22 mouse cellular contexts compared by ENCODE assay signal in the genomic region with DNA sequence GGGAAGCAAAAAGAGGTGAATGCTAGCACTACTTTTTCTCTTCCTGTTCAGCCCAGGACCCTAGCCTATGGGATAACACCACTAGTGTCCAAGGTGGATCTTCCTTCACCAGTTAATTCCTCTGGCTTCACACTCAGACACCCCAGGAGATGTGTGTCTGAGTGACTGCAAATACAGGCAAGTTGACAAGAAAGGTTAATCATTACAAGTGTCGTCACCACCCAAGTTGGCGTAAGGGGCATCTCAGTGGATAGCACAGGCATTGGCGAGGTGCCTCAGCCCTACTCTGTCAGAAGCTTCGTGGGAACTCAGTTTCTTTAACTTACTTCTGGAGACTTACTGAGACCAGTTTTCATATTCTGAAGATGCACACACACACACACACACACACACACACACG.
"Had no signal": no experiment of that assay in that cellular context is flagged by ENCODE, and none has a peak within 500 bp of the region (broad histone marks: within the 10 kb centered on the region; RNA-seq: fewer than 3 reads in every experiment).

No protein-coding gene starts in this region.

- H3K4me2 ChIP-seq: liver, embryonic 12.5 days; liver, embryonic 15.5 days; lung, embryonic 15.5 days; midbrain, embryonic 13.5 days; neural tube, embryonic 13.5 days; stomach, embryonic 15.5 days had no signal

- H3K9me3 ChIP-seq: liver, embryonic 12.5 days; liver, embryonic 15.5 days; lung, embryonic 15.5 days; midbrain, embryonic 10.5 days; midbrain, embryonic 13.5 days; neural tube, embryonic 13.5 days; stomach, embryonic 15.5 days had no signal

- H3K27me3 ChIP-seq: liver, embryonic 12.5 days; liver, embryonic 15.5 days; lung, embryonic 15.5 days; megakaryocyte, embryonic 14.5 days; midbrain, embryonic 13.5 days; neural tube, embryonic 13.5 days; stomach, embryonic 15.5 days had no signal

- H3K4me1 ChIP-seq: liver, embryonic 12.5 days; liver, embryonic 15.5 days; lung, embryonic 15.5 days; megakaryocyte, embryonic 14.5 days; stomach, embryonic 15.5 days had no signal

- H3K36me3 ChIP-seq: liver, embryonic 12.5 days; liver, embryonic 15.5 days; lung, embryonic 15.5 days; midbrain, embryonic 10.5 days; midbrain, embryonic 13.5 days; neural tube, embryonic 13.5 days; stomach, embryonic 15.5 days had no signal

- H3K9ac ChIP-seq: liver, embryonic 12.5 days; liver, embryonic 15.5 days; lung, embryonic 15.5 days; midbrain, embryonic 13.5 days; neural tube, embryonic 13.5 days; stomach, embryonic 15.5 days had no signal

- H3K4me3 ChIP-seq: layer of hippocampus, adult 2 months; left cerebral cortex, adult 2 months; liver, embryonic 12.5 days; liver, embryonic 15.5 days; lung, embryonic 15.5 days; megakaryocyte, embryonic 14.5 days; midbrain, embryonic 10.5 days; midbrain, embryonic 13.5 days; myocyte; neural tube, embryonic 13.5 days; stomach, embryonic 15.5 days had no signal

- ATAC-seq: intestine, postnatal 0 days; liver, embryonic 12.5 days; midbrain, embryonic 13.5 days; midbrain, embryonic 16.5 days had no signal

- H3K27ac ChIP-seq: layer of hippocampus, adult 2 months; left cerebral cortex, adult 2 months; liver, embryonic 12.5 days; liver, embryonic 15.5 days; lung, embryonic 15.5 days; midbrain, embryonic 10.5 days; midbrain, embryonic 13.5 days; neural tube, embryonic 13.5 days; stomach, embryonic 15.5 days had no signal

- DNase-seq: layer of hippocampus, adult 9-11 months; layer of hippocampus, postnatal 36 days; lung, adult 18-20 months; lung, postnatal 10 days; lung, postnatal 36 days; retina, postnatal 1 day; right cerebral cortex, postnatal 25 days; spleen, adult 18-20 months; thymus, postnatal 25 days had no signal
